Mouse (Mus musculus) neural tube, embryonic 15.5 days (tissue): ENCODE data around the gene Stag1. TPM values are rescaled to one million over a fixed set of nuclear protein-coding genes. Genes with fewer than 3 reads are reported as not detected.

Source experiments
- ATAC-seq: fragments of 200-750 bp; cut with Nextera tagmentation; 2 replicates; pipeline ENCODE4 v1.8.0; 2017; ENCODE audit warnings: mild to moderate bottlenecking, moderate TSS enrichment, moderate library complexity; ENCODE audit not compliant: low FRiP score
- H3K27ac ChIP-seq: fragments of 300-500 bp; sonication (generic); replicated peaks from 2 replicates; pipeline ENCODE4 v1.5.1; 2015; ENCODE audit warnings: mild to moderate bottlenecking, inconsistent platforms
- H3K27me3 ChIP-seq: fragments of 300-500 bp; sonication (generic); replicated peaks from 2 replicates; pipeline ENCODE4 v1.6.1; 2015; ENCODE audit warnings: inconsistent platforms
- H3K36me3 ChIP-seq: fragments of 300-500 bp; sonication (generic); 2 replicates; pipeline ENCODE4 v1.6.1; 2015; ENCODE audit warnings: inconsistent platforms
- H3K4me1 ChIP-seq: fragments of 300-500 bp; sonication (generic); 2 replicates; pipeline ENCODE4 v1.6.1; 2015; ENCODE audit warnings: inconsistent platforms
- H3K4me2 ChIP-seq: fragments of 300-500 bp; sonication (generic); 2 replicates; pipeline ENCODE4 v1.6.1; 2015; ENCODE audit warnings: inconsistent platforms, mild to moderate bottlenecking, moderate library complexity
- H3K4me3 ChIP-seq: fragments of 300-500 bp; sonication (generic); replicated peaks from 2 replicates; pipeline ENCODE4 v1.5.1; 2015; ENCODE audit warnings: mild to moderate bottlenecking, inconsistent platforms
- H3K9ac ChIP-seq: fragments of 300-500 bp; sonication (generic); replicated peaks from 2 replicates; pipeline ENCODE4 v1.6.1; 2015; ENCODE audit warnings: mild to moderate bottlenecking, inconsistent platforms
- H3K9me3 ChIP-seq: fragments of 300-500 bp; sonication (generic); replicated peaks from 2 replicates; pipeline ENCODE4 v1.6.1; 2016; ENCODE audit warnings: inconsistent platforms
- whole genome bisulfite sequencing: fragments of 180-500 bp; shearing (Covaris S2); methylation state at CpG from one replicate; pipeline ENCODE4 v1.1.7; 2015; ENCODE audit warnings: mixed read lengths; 5-methylcytosine and 5-hydroxymethylcytosine counted together
- polyA plus RNA-seq: library from polyadenylated mRNA; unstranded; fragments of >200 nt; fragmentation: Nextera tagmentation; extraction: Ambion mirVana; gene quantifications from 2 replicates; pipeline ENCODE4 v1.2.1, GENCODE M21; 2015

Stag1 gene
- polyA plus RNA-seq, 1 experiment from 2014 or later, result 26.4 TPM

GRCm38 (mm10) chr9:100984381-100985310, 387.0 kb downstream of the Stag1 start:
- peaks cover 38% of the 10 kb centered on the region for H3K36me3 ChIP-seq
- no peak overlapping the region for H3K4me2 ChIP-seq
- H3K27ac ChIP-seq, result no peak overlapping the region
- ATAC-seq, result no peak
- no peaks in the 10 kb centered on the region for H3K27me3 ChIP-seq
- no peaks in the 10 kb centered on the region for H3K4me1 ChIP-seq
- H3K4me3 ChIP-seq, result no peak overlapping the region
- no peak overlapping the region for H3K9ac ChIP-seq
- H3K9me3 ChIP-seq, result no peaks in the 10 kb centered on the region
- WGBS, result 97% methylated on average over 25 of the region's 25 CpGs

DNA sequence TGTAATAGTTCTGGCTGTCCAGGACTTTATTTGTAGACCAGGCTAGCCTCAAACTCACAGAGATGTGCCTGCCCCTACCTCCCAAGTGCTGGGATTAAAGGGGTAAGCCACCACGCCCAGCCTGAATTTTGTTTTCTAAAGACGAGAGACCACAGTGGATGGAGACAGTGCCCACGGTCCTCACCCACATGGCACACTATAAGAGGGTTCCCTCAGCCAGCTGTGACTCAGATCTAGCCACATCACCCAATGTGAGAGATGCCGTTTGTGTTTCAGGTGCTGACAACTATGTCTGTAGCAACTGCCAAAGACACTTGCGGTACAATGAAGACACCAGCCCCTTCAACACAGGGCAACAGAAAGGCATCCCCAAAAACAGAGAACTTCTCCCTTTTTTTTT, 389.4 kb downstream of the Stag1 start:
- Histone ChIP-seq H3K9ac (no peak overlapping the region), H3K27me3 (no peaks in the 10 kb centered on the region), H3K27ac (no peak overlapping the region), H3K9me3 (no peaks in the 10 kb centered on the region), H3K4me2 (no peak overlapping the region), H3K4me1 (no peaks in the 10 kb centered on the region), H3K36me3 (peaks cover 43% of the 10 kb centered on the region), H3K4me3 (no peak overlapping the region)
- WGBS, result 94% methylated on average over 5 of the region's 5 CpGs
- ATAC-seq, result no peak

- Histone ChIP-seq H3K9me3 (no peaks in the 10 kb centered on the region), H3K4me2 (no peak overlapping the region), H3K27me3 (no peaks in the 10 kb centered on the region), H3K4me3 (no peak overlapping the region), H3K9ac (no peak overlapping the region), H3K36me3 (peaks cover 37% of the 10 kb centered on the region), H3K4me1 (no peaks in the 10 kb centered on the region), H3K27ac (no peak overlapping the region)
- ATAC-seq, result no peak
- WGBS, result 95% methylated on average over 3 of the region's 3 CpGs
Observed at GRCm38 (mm10) chr9:100987850-100988249, 390.3 kb downstream of the Stag1 start.

GRCm38 (mm10) chr9:100990609-100991008, 393.0 kb downstream of the Stag1 start:
- no peaks in the 10 kb centered on the region for H3K9me3 ChIP-seq
- H3K4me1 ChIP-seq, result no peaks in the 10 kb centered on the region
- no peak overlapping the region for H3K4me2 ChIP-seq
- no peak overlapping the region for H3K4me3 ChIP-seq
- H3K9ac ChIP-seq, result no peak overlapping the region
- no peak for ATAC-seq
- H3K27ac ChIP-seq, result no peak overlapping the region
- no peaks in the 10 kb centered on the region for H3K27me3 ChIP-seq
- H3K36me3 ChIP-seq, result peaks cover 34% of the 10 kb centered on the region
- 88% methylated on average over 5 of the region's 5 CpGs for WGBS

GRCm38 (mm10) chr9:100991321-100991720, 393.7 kb downstream of the Stag1 start:
- Histone ChIP-seq H3K4me1 (no peaks in the 10 kb centered on the region), H3K27me3 (no peaks in the 10 kb centered on the region), H3K4me3 (no peak overlapping the region), H3K27ac (no peak overlapping the region), H3K9me3 (no peaks in the 10 kb centered on the region), H3K36me3 (peaks cover 33% of the 10 kb centered on the region), H3K9ac (no peak overlapping the region), H3K4me2 (no peak overlapping the region)
- no peak for ATAC-seq
- WGBS, result 100% methylated on average over 2 of the region's 2 CpGs

DNA sequence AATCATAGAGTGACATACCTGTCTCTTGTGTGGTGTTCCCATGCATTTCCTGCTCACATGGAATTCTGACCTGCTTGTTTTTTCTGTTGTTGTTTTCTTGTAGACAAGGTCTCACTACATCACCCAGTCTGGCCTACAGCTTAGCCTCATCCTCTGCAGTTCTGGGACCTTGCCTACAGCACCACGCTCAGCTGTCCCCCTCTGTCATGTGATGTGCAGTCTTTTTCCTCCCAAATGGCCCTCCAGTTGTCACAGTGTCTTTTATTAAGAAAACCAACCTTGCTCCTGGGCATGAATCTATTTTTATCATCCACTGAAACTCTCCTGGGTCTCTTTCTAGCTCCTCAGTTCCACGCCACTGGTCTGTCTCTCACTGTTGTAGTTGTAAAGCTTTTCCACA, 394.6 kb downstream of the Stag1 start:
- Histone ChIP-seq H3K27me3 (no peaks in the 10 kb centered on the region), H3K27ac (no peak overlapping the region), H3K4me3 (no peak overlapping the region), H3K4me1 (no peaks in the 10 kb centered on the region), H3K4me2 (no peak overlapping the region), H3K36me3 (peaks cover 35% of the 10 kb centered on the region), H3K9ac (no peak overlapping the region), H3K9me3 (no peaks in the 10 kb centered on the region)
- WGBS, result 67% methylated on average over 2 of the region's 2 CpGs
- no peak for ATAC-seq

GRCm38 (mm10) chr9:100993937-100994336, 396.3 kb downstream of the Stag1 start:
- no peak overlapping the region for H3K9ac ChIP-seq
- no peak overlapping the region for H3K27ac ChIP-seq
- no peaks in the 10 kb centered on the region for H3K4me1 ChIP-seq
- no peak overlapping the region for H3K4me2 ChIP-seq
- H3K27me3 ChIP-seq, result no peaks in the 10 kb centered on the region
- H3K9me3 ChIP-seq, result no peaks in the 10 kb centered on the region
- H3K36me3 ChIP-seq, result peaks cover 44% of the 10 kb centered on the region
- 87% methylated on average over 4 of the region's 4 CpGs for WGBS
- no peak for ATAC-seq
- no peak overlapping the region for H3K4me3 ChIP-seq

DNA sequence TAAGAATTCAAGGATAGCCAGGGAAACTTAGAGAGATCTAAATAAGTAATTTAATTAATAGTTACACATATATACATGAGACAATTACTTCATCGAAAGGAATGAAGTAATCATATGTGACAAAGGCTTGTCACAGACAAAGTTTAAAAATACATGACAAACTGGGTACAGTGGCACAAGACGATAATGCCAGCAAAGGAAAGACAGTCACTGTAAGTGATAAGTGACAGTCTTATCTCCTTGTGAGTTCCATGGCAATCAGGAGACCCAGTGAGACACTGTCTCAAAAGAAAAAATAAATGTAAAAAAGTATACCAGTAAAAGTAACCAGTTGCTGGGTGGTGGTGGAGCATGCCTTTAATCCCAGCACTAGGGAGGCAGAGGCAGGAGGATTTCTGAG, 399.5 kb downstream of the Stag1 start:
- no peak overlapping the region for H3K4me3 ChIP-seq
- H3K4me1 ChIP-seq, result no peaks in the 10 kb centered on the region
- 94% methylated on average over 2 of the region's 2 CpGs for WGBS
- no peaks in the 10 kb centered on the region; the same call in 1 of the 2 replicates for H3K9me3 ChIP-seq
- H3K27ac ChIP-seq, result no peak overlapping the region
- peaks cover 42% of the 10 kb centered on the region for H3K36me3 ChIP-seq
- no peak for ATAC-seq
- H3K4me2 ChIP-seq, result no peak overlapping the region
- no peak overlapping the region for H3K9ac ChIP-seq
- no peaks in the 10 kb centered on the region for H3K27me3 ChIP-seq

GRCm38 (mm10) chr9:101002053-101002452, 404.5 kb downstream of the Stag1 start:
- Histone ChIP-seq H3K9ac (no peak overlapping the region), H3K36me3 (peaks cover 25% of the 10 kb centered on the region), H3K9me3 (no peaks in the 10 kb centered on the region; the same call in 1 of the 2 replicates), H3K4me2 (no peak overlapping the region), H3K27ac (no peak overlapping the region), H3K4me1 (no peaks in the 10 kb centered on the region), H3K27me3 (no peaks in the 10 kb centered on the region), H3K4me3 (no peak overlapping the region)
- WGBS, result 94% methylated on average over 4 of the region's 4 CpGs
- ATAC-seq, result no peak

GRCm38 (mm10) chr9:101002841-101003240, 405.2 kb downstream of the Stag1 start:
- no peaks in the 10 kb centered on the region for H3K4me1 ChIP-seq
- no peak for ATAC-seq
- H3K9ac ChIP-seq, result no peak overlapping the region
- H3K9me3 ChIP-seq, result no peaks in the 10 kb centered on the region; the same call in 1 of the 2 replicates
- 96% methylated on average over 8 of the region's 8 CpGs for WGBS
- H3K36me3 ChIP-seq, result peaks cover 25% of the 10 kb centered on the region
- H3K4me3 ChIP-seq, result no peak overlapping the region
- H3K27me3 ChIP-seq, result no peaks in the 10 kb centered on the region
- no peak overlapping the region for H3K27ac ChIP-seq
- H3K4me2 ChIP-seq, result no peak overlapping the region

DNA sequence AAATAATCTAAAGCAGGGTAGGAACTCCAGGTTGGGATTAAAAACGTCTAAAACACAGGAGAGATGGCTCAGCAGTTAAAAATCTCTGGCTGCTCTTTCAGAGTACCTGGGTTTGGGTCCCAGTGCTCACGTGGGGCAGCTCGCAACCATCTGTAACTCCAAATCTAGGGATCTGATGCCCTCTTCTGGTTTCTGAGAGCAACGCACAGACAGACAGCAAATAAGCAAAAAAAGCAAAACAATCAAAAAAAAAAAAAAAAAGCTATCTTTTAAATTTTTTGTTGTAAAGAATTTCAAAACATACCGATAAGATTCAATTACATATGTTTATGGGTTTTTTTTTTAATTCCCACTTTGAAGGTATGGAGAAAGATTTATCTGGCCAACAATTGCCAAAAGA, 405.7 kb downstream of the Stag1 start:
- no peak for ATAC-seq
- no peaks in the 10 kb centered on the region for H3K27me3 ChIP-seq
- H3K9me3 ChIP-seq, result no peaks in the 10 kb centered on the region; the same call in 1 of the 2 replicates
- no peak overlapping the region for H3K4me3 ChIP-seq
- 92% methylated on average over 5 of the region's 5 CpGs for WGBS
- H3K27ac ChIP-seq, result no peak overlapping the region
- H3K4me2 ChIP-seq, result no peak overlapping the region
- peaks cover 22% of the 10 kb centered on the region for H3K36me3 ChIP-seq
- no peaks in the 10 kb centered on the region for H3K4me1 ChIP-seq
- H3K9ac ChIP-seq, result no peak overlapping the region

- no peak for ATAC-seq
- Histone ChIP-seq H3K27me3 (no peaks in the 10 kb centered on the region), H3K4me2 (no peak overlapping the region), H3K4me3 (no peak overlapping the region), H3K9me3 (no peaks in the 10 kb centered on the region; the same call in 1 of the 2 replicates), H3K27ac (no peak overlapping the region), H3K36me3 (peaks cover 8% of the 10 kb centered on the region), H3K9ac (no peak overlapping the region), H3K4me1 (no peaks in the 10 kb centered on the region)
- WGBS, result 73% methylated on average over 4 of the region's 4 CpGs
Observed at GRCm38 (mm10) chr9:101005866-101006265, 408.3 kb downstream of the Stag1 start.
